Mouse (Mus musculus): ENCODE measurements around the gene 1700037H04Rik. TPM values are rescaled to one million over a fixed set of nuclear protein-coding genes. Genes with fewer than 3 reads are reported as not detected.

The 1700037H04Rik gene
- polyA plus RNA-seq, 1 experiment from 2014 or later = 88.9 TPM

Other genes with a start within 250 kb of the 1700037H04Rik start
- gene Gfra4, start 117.0 kb downstream of the 1700037H04Rik start, polyA plus RNA-seq (2014; fragmentation: Nextera tagmentation; extraction: Ambion mirVana) = 23.8 and 24.4 TPM in 2 replicates
- gene Adam33, start 96.3 kb downstream of the 1700037H04Rik start, polyA plus RNA-seq (2014; fragmentation: Nextera tagmentation; extraction: Ambion mirVana) = 3.6 and 4.8 TPM in 2 replicates
- 0.22 and 0.48 TPM in 2 replicates for gene Siglec1, start 73.3 kb downstream of the 1700037H04Rik start, polyA plus RNA-seq (2014; fragmentation: Nextera tagmentation; extraction: Ambion mirVana)
- 12.3 and 14.2 TPM in 2 replicates for gene Hspa12b, start 32.8 kb downstream of the 1700037H04Rik start, polyA plus RNA-seq (2014; fragmentation: Nextera tagmentation; extraction: Ambion mirVana)
- gene Gm11037, start 26.6 kb downstream of the 1700037H04Rik start, polyA plus RNA-seq (2014; fragmentation: Nextera tagmentation; extraction: Ambion mirVana) = not detected in 2 replicates
- 9.0 and 9.9 TPM in 2 replicates for gene Cenpb, start 20.0 kb upstream of the 1700037H04Rik start, polyA plus RNA-seq (2014; fragmentation: Nextera tagmentation; extraction: Ambion mirVana)
- gene Cdc25b, start 26.9 kb upstream of the 1700037H04Rik start, polyA plus RNA-seq (2014; fragmentation: Nextera tagmentation; extraction: Ambion mirVana) = 58.0 and 63.4 TPM in 2 replicates
- 9.2 and 9.8 TPM in 2 replicates for gene Spef1, start 27.2 kb upstream of the 1700037H04Rik start, polyA plus RNA-seq (2014; fragmentation: Nextera tagmentation; extraction: Ambion mirVana)
- gene Ap5s1, start 47.0 kb upstream of the 1700037H04Rik start, polyA plus RNA-seq (2014; fragmentation: Nextera tagmentation; extraction: Ambion mirVana) = 27.0 TPM in 2 replicates
- 15.2 and 15.5 TPM in 2 replicates for gene Mavs, start 74.0 kb upstream of the 1700037H04Rik start, polyA plus RNA-seq (2014; fragmentation: Nextera tagmentation; extraction: Ambion mirVana)
- gene Pank2, start 102.4 kb upstream of the 1700037H04Rik start, polyA plus RNA-seq (2014; fragmentation: Nextera tagmentation; extraction: Ambion mirVana) = 39.1 and 42.3 TPM in 2 replicates
- gene Rnf24, start 192.8 kb upstream of the 1700037H04Rik start, polyA plus RNA-seq (2014; fragmentation: Nextera tagmentation; extraction: Ambion mirVana) = 4.4 and 5.6 TPM in 2 replicates

All from stomach, embryonic 14.5 days (tissue).